Mouse (Mus musculus) kidney, postnatal 4 days (tissue): ENCODE measurements around the gene Cd300a.

Source experiments
- DNase-seq, 2 experiments: peaks; one replicate each; pipeline ENCODE4 v3.0.0; 2021; ENCODE audit warnings: mixed read lengths in 2 of 2

Gene Cd300a

DNA sequence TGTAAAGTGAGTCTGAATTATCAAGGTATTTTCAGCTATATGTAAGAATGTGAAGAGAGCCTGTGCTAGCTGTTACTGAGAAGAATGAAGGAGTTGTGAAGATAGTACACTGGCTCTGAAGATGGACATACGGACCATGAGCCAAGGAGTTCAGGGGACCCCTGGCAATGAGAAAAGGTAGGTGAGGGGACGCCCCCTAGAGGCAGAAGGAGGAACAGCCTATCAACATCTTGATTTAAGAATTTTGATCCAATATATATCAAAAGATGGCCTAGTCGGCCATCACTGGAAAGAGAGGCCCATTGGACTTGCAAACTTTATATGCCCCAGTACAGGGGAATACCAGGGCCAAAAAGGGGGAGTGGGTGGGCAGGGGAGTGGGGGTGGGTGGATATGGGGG lies 19.7 kb downstream of the Cd300a start:
- DNase-seq: peak in 1 of 2 experiments; percentile 18

DNA sequence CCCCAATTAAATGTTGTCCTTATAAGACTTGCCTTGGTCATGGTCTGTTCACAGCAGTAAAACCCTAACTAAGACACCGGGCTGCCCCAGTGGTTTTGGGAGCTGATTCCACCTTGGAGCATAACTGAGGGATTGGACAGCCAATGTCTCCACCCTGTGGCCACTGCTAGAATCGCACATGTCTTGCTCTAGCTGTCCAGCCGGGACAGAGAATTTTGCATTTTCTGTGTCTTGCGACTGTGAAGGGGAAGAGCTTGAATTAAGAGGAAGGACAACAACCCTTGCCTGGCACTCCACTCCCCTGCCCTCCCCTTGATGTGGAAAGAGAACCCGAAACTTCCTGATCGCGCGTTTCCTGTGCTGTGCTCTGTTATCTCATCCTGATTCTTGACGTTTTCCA lies 23.0 kb downstream of the Cd300a start:
- peak; percentile 88 to 90 for DNase-seq

DNA sequence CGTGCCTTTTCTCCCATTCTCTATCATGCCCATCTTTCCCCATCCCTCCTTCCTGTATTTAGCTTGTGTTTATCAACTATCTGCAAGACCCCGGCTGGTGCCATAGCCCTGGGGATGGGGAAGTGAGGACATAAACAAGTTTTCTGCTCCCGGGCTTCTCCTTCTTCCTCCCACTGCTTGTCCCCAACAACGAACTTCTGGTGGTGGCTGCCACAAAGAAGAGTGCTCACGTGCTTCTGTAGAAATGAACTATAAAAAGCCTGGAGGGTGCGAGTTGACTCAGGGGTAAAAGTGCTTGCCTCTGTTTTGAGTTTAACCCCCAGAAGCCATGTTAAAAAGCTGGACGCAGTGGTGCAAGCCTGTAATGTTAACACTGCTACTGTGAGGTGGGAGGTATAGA lies 25.1 kb downstream of the Cd300a start:
- DNase-seq: no peak

DNA sequence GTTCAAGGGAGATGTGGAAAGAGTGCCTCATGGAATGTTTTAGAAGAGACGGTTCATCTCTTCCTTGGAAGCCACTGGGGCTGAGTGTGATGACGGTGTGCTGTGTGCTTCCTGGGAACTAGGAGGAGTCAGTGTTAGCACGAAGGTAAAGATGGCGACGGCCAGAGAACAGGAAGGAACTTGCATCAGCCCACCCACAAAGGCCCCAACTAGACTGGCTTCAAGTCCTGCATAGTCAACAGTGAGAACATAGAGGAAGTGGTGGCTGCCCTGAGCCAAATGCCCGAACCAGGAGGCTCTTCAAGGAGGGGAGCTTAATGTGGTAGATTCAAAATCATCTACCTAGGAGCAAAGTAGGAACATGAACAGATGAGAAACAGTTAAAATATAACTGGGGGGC lies 27.3 kb downstream of the Cd300a start:
- no peak for DNase-seq

DNA sequence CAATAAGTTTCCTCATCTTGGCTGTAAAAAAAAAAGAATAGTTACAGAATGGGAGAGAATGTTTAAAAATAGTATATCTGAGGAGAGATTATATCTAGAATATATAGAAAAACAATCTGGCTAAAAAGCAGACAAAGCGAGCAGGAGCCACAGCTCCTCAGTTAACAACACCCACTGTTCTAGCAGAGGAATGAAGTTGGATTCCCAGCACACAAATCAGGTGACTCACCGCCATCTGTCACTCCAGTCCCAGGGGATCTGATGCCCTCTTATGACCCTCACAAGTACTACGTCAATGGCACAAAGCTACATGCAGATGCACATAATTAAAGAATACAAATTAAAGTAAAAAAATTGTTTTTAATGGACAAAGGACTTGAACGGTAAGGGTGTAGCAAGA lies 32.6 kb downstream of the Cd300a start:
- no peak for DNase-seq

DNA sequence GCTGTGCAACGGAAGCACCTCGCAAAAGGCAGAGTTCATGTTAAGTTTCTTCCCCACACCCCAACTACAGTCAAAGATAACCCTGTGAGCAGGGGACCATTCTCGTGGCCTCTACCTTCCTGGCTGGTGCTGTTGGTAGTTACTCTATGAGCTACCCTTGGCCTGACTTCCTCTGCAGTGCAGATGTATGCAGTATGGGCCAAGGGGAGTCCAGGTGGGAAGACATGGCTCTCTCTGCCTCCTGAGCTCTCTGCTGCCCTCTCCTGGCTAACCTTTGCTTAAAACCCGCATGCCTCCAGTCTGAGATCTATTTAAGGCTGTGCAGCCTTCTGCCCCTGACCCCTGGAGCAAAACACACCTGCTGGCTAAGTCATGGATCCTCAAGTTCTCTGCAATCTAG lies 34.1 kb downstream of the Cd300a start:
- peak; percentile 49 to 57 for DNase-seq

DNA sequence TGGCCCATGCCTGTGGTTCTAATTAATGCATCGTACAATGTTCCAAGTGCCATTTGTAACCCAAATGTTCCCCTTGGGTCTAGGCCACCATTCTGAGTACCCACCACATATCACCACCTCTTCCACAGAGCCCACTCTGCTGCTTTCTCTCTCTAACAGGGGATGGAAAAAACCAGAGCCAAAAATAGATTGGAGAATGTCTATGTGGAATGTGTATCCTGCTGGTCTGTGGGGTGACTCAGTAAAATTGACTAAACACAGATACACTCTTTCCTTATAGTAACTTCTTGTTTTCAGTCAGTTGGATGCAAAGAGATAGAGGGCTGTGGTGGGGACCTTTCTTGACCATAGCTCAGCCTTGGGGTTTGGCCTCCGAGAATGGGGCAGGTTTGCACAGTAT lies 39.7 kb downstream of the Cd300a start:
- no peak for DNase-seq

DNA sequence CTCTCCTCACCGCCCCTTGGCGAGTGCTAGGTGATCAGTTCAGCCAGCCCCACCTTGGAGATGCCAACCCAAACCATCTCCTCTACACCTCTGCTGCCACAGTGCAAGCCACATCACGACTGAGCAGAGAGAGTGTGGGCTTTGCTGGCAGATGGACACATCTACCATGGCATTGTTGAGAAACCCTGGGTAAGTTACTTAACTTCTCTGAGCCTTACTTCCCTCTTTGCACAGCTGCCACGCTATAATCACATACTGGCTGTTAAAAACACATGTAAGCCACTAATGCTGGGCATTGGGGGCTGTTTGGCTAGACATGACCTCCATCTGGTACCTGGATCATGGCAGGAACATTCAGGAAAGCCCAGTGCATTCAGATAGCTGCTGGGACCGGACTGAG lies 41.2 kb downstream of the Cd300a start:
- DNase-seq: no peak

DNA sequence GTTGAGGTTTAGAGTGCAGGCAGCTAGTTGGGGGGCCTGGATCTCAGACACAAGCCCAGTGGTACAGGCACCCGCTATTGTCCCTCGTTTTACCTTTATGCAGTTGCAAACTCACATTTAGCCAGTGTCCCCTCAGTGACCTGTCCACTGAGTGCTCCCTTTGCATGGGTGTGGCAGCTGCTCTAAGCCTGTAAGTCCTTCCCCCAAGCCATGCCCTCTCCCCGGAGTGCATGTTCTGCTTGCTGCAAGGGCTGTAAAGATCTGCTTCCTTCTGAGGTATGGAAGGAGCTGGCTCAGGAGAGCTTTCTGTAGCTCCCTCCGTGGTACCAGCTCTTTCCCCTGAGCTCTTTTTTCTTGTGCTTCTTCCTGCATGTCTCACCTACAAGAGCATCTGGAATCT lies 43.8 kb downstream of the Cd300a start:
- no peak for DNase-seq

DNA sequence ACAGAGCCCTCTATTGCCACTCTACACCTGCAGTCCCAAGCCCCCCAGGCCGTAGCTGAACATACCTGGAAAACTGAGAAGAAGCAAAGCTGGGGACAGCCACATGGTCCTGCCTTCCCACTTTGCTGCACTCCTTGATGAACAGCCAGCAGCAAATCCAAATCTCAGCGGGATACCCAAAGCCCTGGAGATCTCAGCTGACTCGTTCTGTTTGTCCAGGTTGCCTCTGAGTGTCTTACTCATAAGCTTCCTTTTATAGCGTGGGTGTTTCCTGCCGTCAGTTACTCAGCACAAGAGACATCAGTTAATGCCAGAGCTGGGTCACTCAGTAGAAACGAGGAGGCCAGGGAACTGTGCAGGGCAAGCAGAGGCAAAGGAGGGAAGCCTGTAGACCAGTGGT lies 44.3 kb downstream of the Cd300a start, which contains the start of gene Cd300lb:
Cd300lb (minus strand) TSS at position 243 of the 400 bp plus-strand sequence.
- DNase-seq: no peak
